Mouse (Mus musculus): ENCODE data around the gene Rbck1.

The Rbck1 gene

GRCm38 (mm10) chr2:152343329-152344213 lies 11.1 kb upstream of the Rbck1 start, which contains the start of gene Trib3:
TSS of gene Trib3 (minus strand) at chr2:152344032.
- peak; percentile 81 for DNase-seq (ENCODE audit: low spot score)

- DNase-seq (ENCODE audit: low spot score), result no peak
Measured at GRCm38 (mm10) chr2:152339631-152340179, 7.3 kb upstream of the Rbck1 start.

GRCm38 (mm10) chr2:152338319-152338718 lies 5.9 kb upstream of the Rbck1 start:
- no peak for DNase-seq (ENCODE audit: low spot score)

- DNase-seq (ENCODE audit: low spot score), result no peak
Measured at GRCm38 (mm10) chr2:152337591-152338212, 5.2 kb upstream of the Rbck1 start.

- peak; percentile 88 for DNase-seq (ENCODE audit: low spot score)
Measured at GRCm38 (mm10) chr2:152336856-152337255, 4.4 kb upstream of the Rbck1 start.

GRCm38 (mm10) chr2:152335289-152335820 lies 2.9 kb upstream of the Rbck1 start:
- DNase-seq (ENCODE audit: low spot score), result no peak

- no peak for DNase-seq (ENCODE audit: low spot score)
Measured at GRCm38 (mm10) chr2:152333345-152334006, 1.0 kb upstream of the Rbck1 start.

GRCm38 (mm10) chr2:152330858-152331423 lies 1.5 kb downstream of the Rbck1 start:
- DNase-seq (ENCODE audit: low spot score), result no peak

- no peak for DNase-seq (ENCODE audit: low spot score)
Measured at GRCm38 (mm10) chr2:152327980-152328379, 4.5 kb downstream of the Rbck1 start.

- no peak for DNase-seq (ENCODE audit: low spot score)
Measured at GRCm38 (mm10) chr2:152326654-152327053, 5.8 kb downstream of the Rbck1 start.

GRCm38 (mm10) chr2:152326157-152326556 lies 6.3 kb downstream of the Rbck1 start:
- no peak for DNase-seq (ENCODE audit: low spot score)

GRCm38 (mm10) chr2:152324842-152325241 lies 7.6 kb downstream of the Rbck1 start:
- DNase-seq (ENCODE audit: low spot score), result no peak

- no peak for DNase-seq (ENCODE audit: low spot score)
Measured at GRCm38 (mm10) chr2:152323971-152324370, 8.5 kb downstream of the Rbck1 start.

GRCm38 (mm10) chr2:152322198-152322597 lies 10.3 kb downstream of the Rbck1 start:
- no peak for DNase-seq (ENCODE audit: low spot score)

- no peak for DNase-seq (ENCODE audit: low spot score)
Measured at GRCm38 (mm10) chr2:152321558-152321957, 10.9 kb downstream of the Rbck1 start.

- no peak for DNase-seq (ENCODE audit: low spot score)
Measured at GRCm38 (mm10) chr2:152317054-152317453, 15.4 kb downstream of the Rbck1 start.

GRCm38 (mm10) chr2:152313926-152314325 lies 18.5 kb downstream of the Rbck1 start:
- peak; percentile 21 for DNase-seq (ENCODE audit: low spot score)

GRCm38 (mm10) chr2:152312996-152313395 lies 19.5 kb downstream of the Rbck1 start:
- no peak for DNase-seq (ENCODE audit: low spot score)

GRCm38 (mm10) chr2:152307186-152307585 lies 25.3 kb downstream of the Rbck1 start:
- no peak for DNase-seq (ENCODE audit: low spot score)

GRCm38 (mm10) chr2:152305480-152305879 lies 27.0 kb downstream of the Rbck1 start:
- peak; percentile 82 for DNase-seq (ENCODE audit: low spot score)

- no peak for DNase-seq (ENCODE audit: low spot score)
Measured at GRCm38 (mm10) chr2:152303781-152304180, 28.7 kb downstream of the Rbck1 start.

GRCm38 (mm10) chr2:152302862-152303261 lies 29.6 kb downstream of the Rbck1 start:
- DNase-seq (ENCODE audit: low spot score), result no peak

All from adipocyte (in vitro differentiated cells).